Mouse (Mus musculus) megakaryocyte, adult 5-6 weeks (primary cell): ENCODE data around the gene Grtp1. TPM values are rescaled to one million over a fixed set of nuclear protein-coding genes. Genes with fewer than 3 reads are reported as not detected.

ENCODE experiments used
- ATAC-seq: 2 replicates; pipeline ENCODE4 v1.8.0; 2016; ENCODE audit warnings: mild to moderate bottlenecking, inconsistent platforms; ENCODE audit not compliant: poor library complexity, severe bottlenecking
- total RNA-seq, 2 experiments: library from RNA; stranded (forward) in 1 of 2; stranded (reverse) in 1 of 2; fragments of 153-499, 151-499 nt in 1 of 2; fragments of 221-1000, 200-1000 nt in 1 of 2; gene quantifications; 2 replicates each; pipeline versions ENCODE4 v1.2.3 to v1.2.4; 2015 to 2017

Gene Grtp1
- total RNA-seq, 2 experiments from 2014 or later: 0.22 TPM; not detected in 1

GRCm38 (mm10) chr8:13175650-13176049 lies 24.8 kb downstream of the Grtp1 start:
- no peak for ATAC-seq

- no peak for ATAC-seq
Observed at GRCm38 (mm10) chr8:13174811-13175210, 25.6 kb downstream of the Grtp1 start.

DNA sequence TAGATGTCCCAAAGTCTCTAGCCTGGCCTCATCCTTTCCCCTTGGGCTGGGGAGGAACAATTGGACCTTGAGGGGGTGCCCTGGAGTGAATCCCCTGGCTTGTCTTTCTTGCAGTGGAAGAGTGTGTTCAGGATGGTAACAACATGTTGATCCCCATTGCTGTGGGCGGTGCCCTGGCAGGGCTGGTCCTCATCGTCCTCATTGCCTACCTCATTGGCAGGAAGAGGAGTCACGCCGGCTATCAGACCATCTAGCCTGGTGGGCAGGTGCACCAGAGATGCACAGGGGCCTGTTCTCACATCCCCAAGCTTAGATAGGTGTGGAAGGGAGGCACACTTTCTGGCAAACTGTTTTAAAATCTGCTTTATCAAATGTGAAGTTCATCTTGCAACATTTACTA lies 26.1 kb downstream of the Grtp1 start:
- ATAC-seq: no peak

DNA sequence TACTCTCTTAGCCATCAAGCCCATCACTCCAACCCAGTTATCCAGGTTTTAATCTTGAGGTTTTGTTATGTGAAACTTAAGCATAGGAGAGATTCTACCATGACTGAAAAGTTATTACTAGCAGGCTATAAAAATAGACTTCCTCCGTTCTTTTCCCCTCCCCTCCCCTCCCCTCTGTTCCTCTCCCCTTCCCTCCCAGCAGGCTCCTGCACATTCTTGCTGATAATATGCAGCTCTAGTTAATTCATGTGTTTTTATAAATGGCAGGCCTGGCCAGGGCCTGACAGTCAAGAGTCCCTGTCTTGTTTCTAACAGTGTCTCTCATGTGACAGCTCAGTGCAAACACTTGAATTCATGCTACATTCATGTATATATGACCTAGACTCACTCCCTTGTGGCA lies 29.9 kb downstream of the Grtp1 start:
- no peak for ATAC-seq

GRCm38 (mm10) chr8:13164361-13164760 lies 36.1 kb downstream of the Grtp1 start:
- ATAC-seq: no peak

DNA sequence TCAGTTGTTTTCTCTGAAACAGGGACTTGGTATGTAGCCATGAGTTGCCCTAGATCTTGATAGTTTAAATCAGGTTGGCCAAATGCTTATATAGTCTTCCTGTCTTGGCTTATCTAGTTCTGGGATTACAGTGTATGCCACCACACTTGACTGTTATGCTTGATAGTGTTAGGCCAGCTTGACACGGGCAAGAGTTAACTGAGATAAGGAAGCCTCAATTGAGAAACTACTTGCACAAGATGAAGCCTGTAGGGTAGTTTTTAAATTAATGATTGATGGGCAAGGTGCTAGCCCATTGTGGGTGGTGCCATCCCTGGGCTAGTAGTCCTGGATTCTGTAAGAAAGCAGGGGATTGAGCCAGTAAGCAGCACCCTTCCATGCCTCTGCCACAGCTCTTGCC lies 36.9 kb downstream of the Grtp1 start:
- no peak for ATAC-seq

GRCm38 (mm10) chr8:13162098-13162497 lies 38.3 kb downstream of the Grtp1 start:
- ATAC-seq: peak; percentile 25; the same call in 1 of the 2 replicates

- ATAC-seq: peak; percentile 53
Observed at GRCm38 (mm10) chr8:13160691-13161090, 39.7 kb downstream of the Grtp1 start.

- peak; percentile 12; the same call in 1 of the 2 replicates for ATAC-seq
Observed at GRCm38 (mm10) chr8:13159377-13159881, 41.0 kb downstream of the Grtp1 start.

DNA sequence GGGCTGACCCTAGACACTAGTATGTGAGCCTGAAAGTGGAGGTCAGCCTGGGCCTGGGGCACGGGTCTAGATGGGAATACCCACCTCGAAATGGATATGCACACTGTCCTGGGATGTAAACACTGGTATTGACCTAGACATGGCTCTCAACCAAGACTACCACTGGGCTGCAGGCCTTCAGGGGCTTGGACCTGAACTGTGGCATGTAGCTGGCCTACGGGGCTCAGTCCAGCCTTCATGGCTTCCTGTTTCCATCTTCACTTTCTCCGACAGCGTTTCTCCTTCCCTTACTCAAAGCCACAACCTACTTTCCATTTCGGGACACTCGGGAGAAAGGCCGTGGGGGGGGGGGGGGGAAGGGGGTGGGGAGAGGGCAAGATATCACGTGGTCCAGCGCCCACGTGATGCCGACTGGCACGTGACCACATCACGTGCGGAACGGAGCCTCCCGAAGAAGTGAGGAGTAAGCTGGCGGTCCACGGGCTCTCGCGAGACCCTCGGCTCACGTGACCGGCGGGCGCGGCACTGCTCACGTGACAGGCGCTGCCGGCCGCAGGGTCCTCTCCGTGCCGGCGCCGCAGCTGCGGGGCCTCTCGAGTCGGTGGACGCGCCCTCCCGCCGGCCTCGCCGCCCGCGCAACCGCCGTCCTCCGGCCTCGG lies 41.6 kb downstream of the Grtp1 start, which contains the start of gene Lamp1:
Gene Lamp1 (plus strand): TSS at position 444 of the 659 bp plus-strand sequence.
- ATAC-seq: peak; percentile 70

DNA sequence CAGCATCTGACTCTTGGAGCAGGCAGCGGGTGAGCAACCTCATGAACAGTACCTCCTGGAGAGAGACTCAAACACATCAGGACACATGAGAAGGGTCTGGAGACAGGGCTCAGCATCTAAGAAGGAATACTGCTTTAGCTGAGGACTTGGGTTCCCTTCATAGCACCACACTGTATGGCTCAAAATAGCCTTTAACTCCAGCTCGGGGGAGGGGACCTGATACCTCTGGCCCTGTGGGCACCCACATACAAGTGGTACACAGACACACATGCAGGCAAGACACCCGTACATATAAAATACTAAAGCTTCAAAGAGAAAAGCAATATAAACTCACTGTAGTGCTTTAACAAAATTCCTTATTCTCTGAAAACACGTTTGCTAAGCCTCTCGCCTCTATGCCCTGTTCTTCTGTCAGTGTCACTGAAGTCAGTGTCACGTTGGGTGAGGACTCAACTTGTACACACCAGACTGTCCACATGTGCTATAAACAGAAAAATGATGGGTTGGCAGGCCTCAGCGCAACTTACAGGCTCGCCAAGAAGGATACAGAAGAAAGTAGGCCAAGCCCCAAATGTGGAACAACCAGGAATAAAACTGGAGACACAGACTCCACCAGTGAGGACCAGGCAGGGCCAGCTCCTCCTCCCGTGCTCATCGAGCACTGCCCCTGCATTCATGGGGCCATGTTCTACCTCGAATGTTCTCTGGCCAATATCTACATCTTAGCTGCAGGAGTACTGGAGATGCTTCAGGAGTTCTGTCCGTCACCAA lies 43.9 kb downstream of the Grtp1 start:
- no peak for ATAC-seq

GRCm38 (mm10) chr8:13155358-13155757 lies 45.1 kb downstream of the Grtp1 start:
- ATAC-seq: peak; percentile 53

- no peak for ATAC-seq
Observed at GRCm38 (mm10) chr8:13154099-13154498, 46.3 kb downstream of the Grtp1 start.

GRCm38 (mm10) chr8:13150929-13151328 lies 49.5 kb downstream of the Grtp1 start:
- no peak for ATAC-seq

DNA sequence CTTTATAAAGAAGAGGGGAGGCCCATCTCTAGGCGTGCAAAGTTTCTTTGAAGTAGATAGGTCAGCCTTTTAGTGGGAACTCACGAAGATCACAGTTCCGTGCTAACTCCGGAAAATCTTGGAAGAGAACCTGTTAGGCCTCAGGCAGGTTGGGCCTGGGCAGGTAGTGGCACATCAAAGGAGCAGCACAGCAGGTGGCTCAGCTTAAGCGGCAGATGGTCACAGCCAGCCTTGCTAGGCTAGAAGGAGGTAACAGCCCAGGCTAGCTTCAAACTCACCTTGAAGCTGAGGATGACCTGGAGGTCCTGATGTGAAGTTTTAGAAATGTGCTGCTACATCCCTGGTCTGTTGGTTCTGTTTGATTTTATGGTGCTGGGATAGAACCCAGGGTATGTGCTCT lies 50.6 kb downstream of the Grtp1 start:
- no peak for ATAC-seq

- no peak for ATAC-seq
Observed at GRCm38 (mm10) chr8:13149287-13149686, 51.1 kb downstream of the Grtp1 start.

- ATAC-seq: no peak
Observed at GRCm38 (mm10) chr8:13148476-13148875, 51.9 kb downstream of the Grtp1 start.

DNA sequence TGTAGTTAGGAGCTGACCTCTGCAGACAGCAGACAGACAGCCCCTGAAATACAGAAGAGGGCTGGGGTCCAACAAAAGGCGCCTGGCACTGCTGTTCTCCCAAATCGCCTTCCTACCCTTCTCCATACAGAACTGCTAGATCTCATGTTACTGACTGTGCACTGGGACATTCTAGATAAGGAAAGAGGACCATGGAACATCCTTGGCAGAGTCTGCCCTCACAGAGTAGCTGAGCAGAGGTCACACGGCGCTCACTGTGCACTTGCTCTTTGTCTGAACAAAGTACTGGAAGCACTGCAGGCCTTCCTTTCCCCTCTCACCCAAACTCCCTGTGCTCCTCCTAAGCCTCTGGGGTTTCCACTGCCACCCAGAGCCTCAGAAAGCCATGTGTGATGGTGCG lies 58.7 kb downstream of the Grtp1 start:
- ATAC-seq: no peak

- ATAC-seq: no peak
Observed at GRCm38 (mm10) chr8:13139641-13140182, 60.7 kb downstream of the Grtp1 start.

- ATAC-seq: peak; percentile 74
Observed at GRCm38 (mm10) chr8:13132220-13132619, 68.2 kb downstream of the Grtp1 start.

- ATAC-seq: no peak
Observed at GRCm38 (mm10) chr8:13124897-13125296, 75.5 kb downstream of the Grtp1 start.
